Mouse (Mus musculus) Patski (cell line): ENCODE data around the gene Sun2. TPM values are rescaled to one million over a fixed set of nuclear protein-coding genes. Genes with fewer than 3 reads are reported as not detected.
A peak's percentile ranks its signal among the peaks of the same experiment; 100 is the strongest.

ENCODE experiments used
- ATAC-seq: fragments of 100-300 bp; one replicate; pipeline ENCODE4 v1.8.0; 2021
- CTCF ChIA-PET: fragments of 350-600 bp; sonication (Branson Sonifier 250); formaldehyde crosslinking; loops from one replicate; lab custom pipeline; 2022; ENCODE audit warnings: inconsistent platforms; lab: Charles Lee
- POLR2A ChIA-PET: fragments of 350-600 bp; sonication (Branson Sonifier 250); formaldehyde crosslinking; loops from one replicate; lab custom pipeline; 2022; ENCODE audit warnings: antibody characterized with exemption, inconsistent platforms; lab: Charles Lee
- DNase-seq: peaks from one replicate; pipeline ENCODE4 v3.0.0-alpha.2; 2011; ENCODE audit warnings: low read depth, low spot score
- H3K27me3 ChIP-seq: fragments of 371-371 bp; one replicate; pipeline ENCODE4 v1.5.1; 2021
- CTCF ChIP-seq: fragments of 100-300 bp; IDR thresholded peaks from one replicate; pipeline ENCODE4 v1.5.1; 2021
- in situ Hi-C: fragments of 300-500 bp; cut with MboI; formaldehyde crosslinking; loops from 3 replicates; pipeline ENCODE4 v1.11.1; 2018; ENCODE audit warnings: low pct_unique_long_range_greater_than_20kb, mixed read lengths
- polyA plus RNA-seq: library from polyadenylated mRNA; unstranded; gene quantifications from one replicate; pipeline ENCODE4 v1.2.3, GENCODE M21; 2021

Gene Sun2
- polyA plus RNA-seq, 1 experiment from 2014 or later = 69.6 TPM

- ATAC-seq (no peak), DNase-seq (no peak)
- in situ Hi-C loops = no loop called here
- ChIA-PET POLR2A (no interaction called here), CTCF (no interaction called here)
- no peaks in the 10 kb centered on the region for H3K27me3 ChIP-seq
- no peak for TF ChIP-seq CTCF
Observed at GRCm38 (mm10) chr15:79689662-79690425, 52.5 kb downstream of the Sun2 start.

- H3K27me3 ChIP-seq = no peaks in the 10 kb centered on the region
- ChIA-PET CTCF (no interaction called here), POLR2A (interaction anchor here (0.9 to 1.2 kb wide), 2 partner anchors 15 to 18 kb away, joined by 3 to 4 read pairs; partner anchors contain the start of gene Tomm22)
- no peak for ATAC-seq
- no peak for DNase-seq
- in situ Hi-C loops = no loop called here
- no peak for TF ChIP-seq CTCF
Observed at GRCm38 (mm10) chr15:79688268-79688956, 53.9 kb downstream of the Sun2 start.

- ATAC-seq (peak; percentile 15), DNase-seq (peak; percentile 71)
- ChIA-PET POLR2A (interaction anchor here (0.9 to 1.2 kb wide), 2 partner anchors 14 to 17 kb away, joined by 3 to 4 read pairs; partner anchors contain the start of gene Tomm22), CTCF (no interaction called here)
- in situ Hi-C loops = no loop called here
- H3K27me3 ChIP-seq = no peaks in the 10 kb centered on the region
- TF ChIP-seq CTCF = no peak
Observed at GRCm38 (mm10) chr15:79687646-79688267, 54.6 kb downstream of the Sun2 start, which contains the start of gene Josd1. Gene Josd1 (minus strand): TSS chr15:79687919.

- in situ Hi-C loops = no loop called here
- POLR2A ChIA-PET = interaction anchor here (1.2 kb wide), 1 partner anchor 16 kb away, joined by 4 read pairs; the partner anchor contains the start of gene Tomm22
- H3K27me3 ChIP-seq = no peaks in the 10 kb centered on the region
- no peak for TF ChIP-seq CTCF
- CTCF ChIA-PET = interaction anchor here (2.1 kb wide), 1 partner anchor 13 kb away, joined by 4 read pairs; no protein-coding TSS in a partner anchor
- no peak for ATAC-seq
- DNase-seq = no peak
Observed at GRCm38 (mm10) chr15:79687175-79687574, 55.2 kb downstream of the Sun2 start.

- DNase-seq (no peak), ATAC-seq (no peak)
- in situ Hi-C loops = no loop called here
- no peak for TF ChIP-seq CTCF
- H3K27me3 ChIP-seq = no peaks in the 10 kb centered on the region
- CTCF ChIA-PET = interaction anchor here (2.1 kb wide), 1 partner anchor 12 kb away, joined by 4 read pairs; no protein-coding TSS in a partner anchor
- POLR2A ChIA-PET = interaction anchor here (1.1 to 2.4 kb wide), 2 partner anchors 12 to 28 kb away, joined by 3 to 8 read pairs; partner anchors contain the start of genes Cby1 and Fam227a
Observed at GRCm38 (mm10) chr15:79686046-79686869, 56.1 kb downstream of the Sun2 start.

GRCm38 (mm10) chr15:79685141-79685641 lies 57.1 kb downstream of the Sun2 start:
- CTCF ChIA-PET = interaction anchor here (1.4 to 2.3 kb wide), 3 partner anchors 8 to 27 kb away, joined by 4 to 9 read pairs (median 5); partner anchors contain the start of genes Cby1 and Fam227a
- POLR2A ChIA-PET = interaction anchor here (1.1 to 2.4 kb wide), 2 partner anchors 27 to 84 kb away, joined by 4 to 8 read pairs; partner anchors contain the start of genes Cby1 and Fam227a
- H3K27me3 ChIP-seq = no peaks in the 10 kb centered on the region
- DNase-seq (no peak), ATAC-seq (no peak)
- in situ Hi-C loops = no loop called here
- no peak for TF ChIP-seq CTCF

- ATAC-seq = no peak
- TF ChIP-seq CTCF = no peak
- no peak for DNase-seq
- ChIA-PET POLR2A (interaction anchor here (1.1 to 2.4 kb wide), 2 partner anchors 26 to 85 kb away, joined by 4 to 8 read pairs; partner anchors contain the start of genes Cby1 and Fam227a), CTCF (interaction anchor here (1.4 to 2.3 kb wide), 2 partner anchors 9 to 26 kb away, joined by 5 to 9 read pairs; partner anchors contain the start of genes Cby1 and Fam227a)
- H3K27me3 ChIP-seq = no peaks in the 10 kb centered on the region
- in situ Hi-C loops = no loop called here
Observed at GRCm38 (mm10) chr15:79684616-79685015, 57.7 kb downstream of the Sun2 start.

GRCm38 (mm10) chr15:79683707-79684465 lies 58.5 kb downstream of the Sun2 start:
- ChIA-PET POLR2A (interaction anchor here (1.1 kb wide), 1 partner anchor 85 kb away, joined by 4 read pairs; no protein-coding TSS in a partner anchor), CTCF (interaction anchor here (1.2 to 2.3 kb wide), 3 partner anchors 9 to 26 kb away, joined by 3 to 9 read pairs (median 5); partner anchors contain the start of genes Cby1 and Fam227a)
- no peak for ATAC-seq
- DNase-seq = no peak
- TF ChIP-seq CTCF = no peak
- in situ Hi-C loops = no loop called here
- H3K27me3 ChIP-seq = no peaks in the 10 kb centered on the region
